Mouse (Mus musculus) neural tube, embryonic 10.5 days (tissue): ENCODE measurements around the gene Cacna1c.

Experiments used
- DNase-seq: peaks from one replicate; pipeline ENCODE4 v3.0.0-alpha.2; 2017; ENCODE audit warnings: low spot score; ENCODE audit errors: extremely low spot score

The Cacna1c gene

GRCm38 (mm10) chr6:118689447-118689846 lies 506.8 kb downstream of the Cacna1c start:
- DNase-seq, result no peak

GRCm38 (mm10) chr6:118688856-118689255 lies 507.4 kb downstream of the Cacna1c start:
- no peak for DNase-seq

DNA sequence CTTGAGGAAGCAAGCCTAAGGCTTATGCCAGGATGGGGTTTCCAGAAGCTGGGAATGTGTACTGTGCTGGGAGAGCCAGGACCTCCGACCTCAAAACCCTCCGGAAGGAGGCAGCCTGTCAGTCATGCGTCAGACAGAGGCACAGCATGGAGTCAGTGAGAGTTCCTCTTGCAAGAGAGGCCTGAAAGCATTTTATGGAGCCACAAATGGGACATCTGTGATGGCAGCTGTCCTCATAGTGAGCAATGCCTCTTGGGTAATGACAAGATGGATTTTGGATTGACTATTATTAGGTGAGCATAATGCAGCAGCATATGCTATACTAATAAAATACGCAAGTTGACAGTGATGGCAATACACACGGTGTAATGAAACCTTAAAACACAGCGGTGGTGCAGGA lies 515.4 kb downstream of the Cacna1c start:
- no peak for DNase-seq

- DNase-seq, result no peak
Measured at GRCm38 (mm10) chr6:118678031-118678430, 518.2 kb downstream of the Cacna1c start.

DNA sequence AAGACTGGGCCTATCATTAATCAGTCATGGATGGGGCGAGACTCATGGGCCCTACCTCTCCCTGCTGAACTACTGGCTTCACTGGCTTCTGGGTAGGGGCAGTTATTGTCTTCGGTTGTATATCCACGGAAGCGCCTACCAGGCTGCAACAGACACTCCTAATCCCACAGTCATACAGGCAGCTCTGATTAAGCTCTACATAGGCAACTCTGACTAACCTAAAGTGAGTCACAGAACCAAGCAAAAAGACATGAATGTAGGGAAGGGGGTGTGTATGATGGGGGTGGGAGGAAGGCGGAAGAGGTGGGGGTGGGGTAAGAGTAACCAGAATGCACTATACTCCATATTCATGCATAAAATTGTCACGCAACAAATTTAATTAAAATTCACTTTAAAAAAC lies 518.9 kb downstream of the Cacna1c start:
- DNase-seq, result no peak

DNA sequence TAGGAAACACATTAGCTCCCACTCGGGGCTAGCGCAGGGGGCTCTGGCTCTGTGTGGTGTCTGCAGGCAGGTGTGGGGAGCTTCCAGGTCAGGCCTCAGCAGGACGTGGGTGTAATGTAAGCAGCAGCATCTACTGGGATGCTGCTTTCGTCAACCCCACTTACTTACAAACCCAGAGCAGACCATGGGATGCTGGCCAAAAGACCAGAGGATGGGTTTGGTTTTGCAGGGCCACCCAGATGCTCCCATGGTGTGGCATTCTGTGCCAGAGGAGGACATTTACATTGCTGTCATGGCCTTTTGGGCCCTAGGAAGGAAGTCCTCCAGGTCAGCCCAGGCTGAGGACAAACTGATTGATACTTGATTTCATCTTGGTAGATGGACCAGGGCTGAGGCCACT lies 521.4 kb downstream of the Cacna1c start:
- no peak for DNase-seq

DNA sequence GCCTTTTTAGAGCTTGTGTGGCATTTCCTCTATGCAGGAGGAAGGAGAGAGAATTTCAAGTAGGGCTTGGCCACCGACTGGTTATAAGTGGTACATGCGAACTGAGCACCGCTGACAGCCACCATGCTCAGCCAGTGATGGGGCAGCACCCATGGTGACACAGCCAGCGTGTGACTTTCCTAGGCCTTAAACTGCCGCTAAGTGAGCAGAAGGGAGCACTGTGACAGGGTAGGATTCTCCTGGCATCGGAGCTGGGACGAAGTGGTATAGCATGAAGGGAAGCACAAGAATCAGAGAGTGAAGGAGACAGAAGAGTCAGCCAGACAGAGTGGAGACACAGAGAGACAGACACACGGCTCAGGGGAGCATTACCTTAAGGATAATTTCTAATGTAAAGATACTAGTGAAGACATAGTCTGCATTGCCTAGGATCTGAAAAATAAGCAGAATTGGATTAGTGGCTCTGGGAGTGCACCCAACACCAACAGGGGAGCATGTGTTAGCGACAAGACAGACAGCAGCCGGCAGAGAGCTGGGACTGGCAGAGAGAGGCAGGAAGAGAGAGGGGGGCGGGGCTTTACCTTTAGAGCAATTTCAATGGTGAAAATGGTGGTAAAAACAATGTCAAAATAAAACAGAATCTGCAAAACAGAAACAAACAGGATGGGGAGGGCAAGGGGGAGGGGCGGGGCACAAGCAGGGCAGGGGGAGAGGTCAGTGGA lies 522.1 kb downstream of the Cacna1c start:
- DNase-seq, result no peak

- no peak for DNase-seq
Measured at GRCm38 (mm10) chr6:118653331-118653730, 542.9 kb downstream of the Cacna1c start.

- DNase-seq, result no peak
Measured at GRCm38 (mm10) chr6:118649121-118649783, 547.0 kb downstream of the Cacna1c start.

DNA sequence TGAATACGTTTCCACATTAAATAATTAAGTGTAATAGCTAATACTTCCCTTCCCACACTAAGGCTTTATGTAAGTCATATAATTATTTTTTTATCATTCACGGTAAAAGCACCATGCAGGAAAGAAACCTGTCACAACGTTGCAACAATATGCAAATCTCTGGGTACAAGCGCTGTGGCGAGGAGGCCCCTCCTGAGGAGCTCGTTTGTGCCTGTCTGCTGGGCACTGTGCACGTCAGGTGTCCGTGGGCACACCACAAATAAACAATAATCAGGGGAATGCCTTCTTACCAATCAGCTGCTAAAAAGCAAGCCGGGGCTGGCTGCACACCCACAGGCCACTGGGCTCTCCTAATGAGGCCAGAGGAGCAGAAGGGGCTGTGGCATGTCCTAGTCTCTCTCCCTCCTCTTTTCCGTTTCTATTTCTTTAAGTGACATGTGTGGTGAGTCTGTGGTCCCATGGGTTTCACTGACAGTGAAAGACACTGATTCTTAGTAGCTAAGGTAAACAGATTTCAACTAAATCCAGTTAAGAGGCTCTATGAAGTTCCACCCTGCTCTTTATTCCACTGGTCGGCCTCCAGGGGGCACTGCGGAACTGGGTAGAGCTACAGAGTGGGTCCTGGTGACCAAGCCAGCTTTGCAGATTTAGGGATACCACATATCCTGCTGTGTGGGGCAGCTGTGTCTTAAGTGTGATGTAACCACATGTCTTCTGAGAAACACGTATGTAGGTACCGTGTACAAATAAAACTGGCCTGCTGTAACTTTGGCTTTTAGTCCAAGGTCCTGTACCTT lies 549.8 kb downstream of the Cacna1c start:
- DNase-seq, result peak; percentile 80

GRCm38 (mm10) chr6:118644866-118645265 lies 551.4 kb downstream of the Cacna1c start:
- DNase-seq, result no peak

DNA sequence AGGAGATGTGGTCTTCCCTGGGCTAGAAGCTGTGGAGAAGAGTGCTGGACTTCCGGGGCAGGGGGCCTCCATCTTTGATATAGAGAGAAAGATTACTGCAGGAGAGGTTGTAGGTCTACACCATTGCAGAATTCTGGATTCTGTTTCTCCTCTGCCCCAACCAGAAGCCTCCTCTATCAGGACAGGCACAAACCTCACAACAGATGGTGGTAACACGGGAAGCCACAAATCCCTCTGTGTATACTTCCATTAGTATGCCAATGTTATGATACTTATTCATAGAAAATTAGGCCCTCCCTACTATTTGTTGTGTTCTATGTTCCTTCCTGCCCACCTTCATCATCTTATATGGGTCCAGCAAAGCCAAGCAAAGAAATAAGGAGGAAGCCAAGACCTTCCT lies 552.7 kb downstream of the Cacna1c start:
- no peak for DNase-seq

- DNase-seq, result no peak
Measured at GRCm38 (mm10) chr6:118641671-118642325, 554.4 kb downstream of the Cacna1c start.

GRCm38 (mm10) chr6:118639816-118640215 lies 556.4 kb downstream of the Cacna1c start:
- no peak for DNase-seq

- no peak for DNase-seq
Measured at GRCm38 (mm10) chr6:118638911-118639310, 557.3 kb downstream of the Cacna1c start.

DNA sequence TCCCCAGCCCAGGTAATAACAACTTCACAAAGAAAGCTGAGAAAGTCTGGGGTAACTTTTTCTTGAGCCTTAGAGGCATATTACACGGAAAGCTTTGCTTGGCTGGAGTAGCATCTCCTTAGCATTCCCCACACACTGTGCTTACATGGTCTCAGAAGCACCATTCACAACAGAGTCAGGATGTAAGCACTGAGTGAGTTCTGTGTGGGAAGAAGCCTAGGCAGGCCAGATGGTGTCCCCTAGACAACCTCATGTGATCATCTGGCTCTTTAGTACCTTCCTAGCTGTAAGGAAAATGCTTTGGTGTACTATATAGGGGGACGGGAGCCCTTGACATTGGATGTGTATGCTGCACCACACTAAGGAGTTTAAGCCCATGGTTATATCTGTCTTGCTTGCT lies 563.7 kb downstream of the Cacna1c start:
- no peak for DNase-seq

- DNase-seq, result no peak
Measured at GRCm38 (mm10) chr6:118630006-118630405, 566.2 kb downstream of the Cacna1c start.

GRCm38 (mm10) chr6:118626246-118626645 lies 570.0 kb downstream of the Cacna1c start:
- no peak for DNase-seq

GRCm38 (mm10) chr6:118623609-118624008 lies 572.6 kb downstream of the Cacna1c start:
- DNase-seq, result no peak

GRCm38 (mm10) chr6:118621866-118622265 lies 574.4 kb downstream of the Cacna1c start:
- no peak for DNase-seq

- no peak for DNase-seq
Measured at GRCm38 (mm10) chr6:118621406-118621805, 574.8 kb downstream of the Cacna1c start.

DNA sequence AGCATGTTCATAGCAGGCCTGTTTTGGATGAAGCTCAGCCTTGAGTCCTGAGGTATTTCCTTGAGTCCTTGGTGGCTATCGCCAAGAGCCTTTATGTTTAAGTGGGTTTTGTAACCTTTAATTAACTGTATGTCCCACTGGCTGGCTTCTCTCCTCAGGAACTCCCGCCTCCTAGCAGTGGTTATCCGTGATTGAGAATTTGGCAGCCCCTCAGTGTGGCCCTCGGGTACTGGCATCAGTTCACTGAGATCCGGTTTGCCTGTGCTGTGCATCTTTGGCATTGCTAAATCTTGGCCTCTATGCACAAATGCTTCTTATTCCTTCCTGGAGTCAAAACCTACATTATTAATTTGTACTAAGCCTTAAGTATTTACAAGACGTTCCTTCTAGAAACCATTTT lies 587.3 kb downstream of the Cacna1c start:
- no peak for DNase-seq
